Mouse (Mus musculus) left cerebral cortex, adult 9 months (tissue): ENCODE measurements at regions not wholly inside any gene's neighbourhood (a gene's known extent, or its start where the extent isn't known, plus 50 kb on each side); places are given as distances from the start of the nearest gene placed in this dataset.

ENCODE experiments used
- DNase-seq, 2 experiments: peaks; one replicate each; pipeline ENCODE4 v3.0.0; 2022; ENCODE audit warnings: low spot score in 2 of 2

DNA sequence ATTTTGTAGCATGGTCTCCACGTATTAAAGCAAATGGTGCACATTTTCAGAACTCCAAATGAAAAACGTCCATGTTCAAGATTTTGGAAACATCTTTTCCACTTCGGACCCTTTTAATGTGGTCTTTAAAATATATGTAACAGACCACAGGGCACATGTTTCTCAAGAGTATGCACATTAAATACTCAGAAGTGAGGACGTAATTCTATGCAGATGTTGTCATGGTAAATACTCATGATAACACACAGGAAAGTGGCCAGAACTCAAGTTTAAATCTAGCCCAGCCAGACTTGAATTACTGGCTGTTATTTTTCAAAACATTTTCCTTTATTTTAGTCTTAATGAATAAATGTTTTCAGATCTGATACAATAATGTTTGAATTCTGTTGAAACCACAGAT, 719.7 kb downstream of the Ttll7 start:
- no peak for DNase-seq

DNA sequence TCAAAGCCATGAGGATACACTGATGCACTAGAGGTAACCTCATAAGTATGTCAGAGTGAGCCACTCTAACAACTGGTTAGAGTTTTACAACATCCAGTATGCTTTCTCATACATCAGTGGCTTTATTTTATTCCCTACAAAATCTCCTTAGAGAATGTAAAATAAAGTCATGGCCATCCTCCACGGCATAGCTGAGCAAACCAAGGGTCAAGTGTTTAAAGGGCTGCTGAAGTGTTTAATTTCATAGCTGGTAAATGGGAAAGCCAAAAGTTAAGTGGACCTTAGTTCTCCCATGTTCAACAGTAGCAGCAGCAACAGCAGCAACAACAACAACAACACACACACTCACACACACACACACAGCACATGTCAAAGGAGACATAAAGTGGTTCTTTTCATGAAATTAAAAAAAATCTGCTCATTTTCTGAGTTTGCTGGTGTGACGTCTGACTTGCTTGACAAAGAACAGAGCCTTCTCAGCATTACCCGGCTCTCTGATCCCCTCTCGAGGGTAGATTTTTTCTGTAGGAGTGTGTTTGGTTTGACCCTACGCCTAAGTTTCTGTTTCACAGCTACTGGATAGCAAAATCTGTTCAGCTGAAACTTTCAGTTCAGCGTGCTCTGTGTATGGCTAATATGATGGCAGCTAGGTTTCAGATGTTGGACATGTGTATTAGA, 693.3 kb downstream of the Ttll7 start:
- DNase-seq, result no peak

DNA sequence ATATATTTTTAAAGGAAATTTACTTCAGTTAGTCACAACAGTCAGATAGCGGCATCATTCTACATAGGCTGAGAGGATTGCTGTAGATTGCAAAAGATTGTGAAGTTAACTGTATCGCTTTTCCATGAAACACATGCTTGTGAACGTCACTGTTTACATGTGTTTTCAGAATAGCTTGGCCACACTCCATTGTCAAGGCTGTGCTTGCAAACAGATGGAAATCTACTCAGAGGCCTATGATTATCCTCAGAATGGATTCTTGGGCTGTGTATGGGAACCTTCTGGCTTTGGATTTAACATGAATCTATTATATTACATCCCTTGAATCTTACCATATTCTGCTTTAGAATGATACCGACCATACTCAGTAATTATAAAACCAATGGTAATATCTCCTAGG, 690.1 kb downstream of the Ttll7 start:
- DNase-seq, result no peak

DNA sequence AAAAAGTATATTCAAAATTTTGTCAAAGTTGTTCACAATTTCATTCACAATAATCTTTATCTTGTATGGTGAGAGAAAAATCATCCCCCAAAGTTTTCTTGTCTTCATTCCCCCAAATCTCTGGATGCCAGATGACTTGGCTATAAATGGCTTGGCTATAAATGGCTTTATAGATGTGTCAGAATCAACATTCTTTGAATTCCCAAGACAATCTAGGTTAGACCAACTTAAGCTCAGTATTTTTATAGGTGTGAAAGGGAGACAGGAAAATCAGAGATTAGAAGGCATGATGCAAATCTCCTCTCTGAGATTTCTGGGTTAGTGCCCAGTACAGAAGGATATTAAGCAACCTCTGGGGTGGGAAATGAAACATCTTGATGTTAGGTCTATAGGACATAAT, 685.4 kb downstream of the Ttll7 start:
- peak in 1 of 2 experiments; percentile 4 for DNase-seq

DNA sequence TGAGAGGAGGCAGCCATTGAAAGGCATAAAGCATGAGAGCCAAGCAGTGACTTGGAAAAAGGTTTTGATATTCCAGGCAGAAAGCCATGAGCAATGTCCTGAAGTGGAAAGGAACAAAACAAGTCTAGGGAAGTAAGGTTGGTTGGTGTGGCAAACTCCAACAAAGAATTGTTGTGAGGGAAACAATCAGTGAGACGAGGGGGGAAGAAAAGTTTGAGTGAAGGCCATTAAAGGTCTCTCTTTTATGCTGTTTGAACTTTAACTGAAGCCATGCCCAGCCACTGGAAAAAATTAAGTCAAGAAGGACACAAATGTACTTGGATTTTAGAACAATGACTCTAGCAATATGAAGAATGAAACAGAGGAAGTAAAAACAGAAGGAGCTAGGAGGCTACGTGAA, 680.0 kb downstream of the Ttll7 start:
- DNase-seq, result no peak

DNA sequence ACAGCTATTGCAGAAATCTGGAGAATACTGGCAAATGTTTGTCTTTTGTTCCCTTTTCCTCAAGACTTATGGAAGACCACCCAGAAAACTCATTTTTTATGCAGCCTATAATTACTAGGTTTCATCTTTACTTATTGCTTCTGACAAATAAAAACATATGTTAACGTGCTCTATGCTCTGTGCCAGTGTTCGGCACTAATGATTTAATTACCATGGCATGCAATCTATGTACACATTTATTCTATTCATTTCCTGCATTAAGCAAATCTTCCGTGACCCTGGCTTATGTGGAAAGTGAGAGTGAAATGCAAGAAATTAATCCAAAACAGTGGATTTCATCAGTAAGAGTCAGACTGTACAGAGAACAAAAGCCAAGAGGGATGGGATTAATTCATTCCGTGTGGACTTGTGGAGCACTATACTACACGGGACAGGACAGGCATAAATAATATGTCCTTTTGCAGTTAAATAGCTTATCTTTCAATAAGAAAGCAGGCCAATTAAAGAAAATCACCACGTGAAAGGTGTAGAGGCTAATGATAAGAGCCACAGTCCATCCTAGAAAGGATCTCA, 679.5 kb downstream of the Ttll7 start:
- no peak for DNase-seq
